ENCODE assay signal across 21 mouse cellular contexts in genomic region chr13:41349770-41350169, GRCm38 (mm10).
"Had no signal": no experiment of that assay in that cellular context is flagged by ENCODE, and none has a peak within 500 bp of the region (broad histone marks: within the 10 kb centered on the region; RNA-seq: fewer than 3 reads in every experiment).

No protein-coding gene starts in this region.

- H3K27ac ChIP-seq: limb, embryonic 13.5 days; liver, embryonic 12.5 days; liver, embryonic 15.5 days; macrophage; midbrain, embryonic 12.5 days; midbrain, embryonic 15.5 days; neural tube, embryonic 12.5 days; neural tube, embryonic 15.5 days; stomach, postnatal 0 days had no signal

- H3K4me3 ChIP-seq: limb, embryonic 13.5 days; liver, embryonic 12.5 days; liver, embryonic 15.5 days; midbrain, embryonic 12.5 days; midbrain, embryonic 15.5 days; neural tube, embryonic 12.5 days; neural tube, embryonic 15.5 days had no signal

- H3K4me1 ChIP-seq: liver, embryonic 15.5 days had no signal

- DNase-seq: kidney, postnatal 14 days; kidney, postnatal 4 days; left cerebral cortex, postnatal 4 days; liver; lung, adult 18-20 months; right cerebral cortex, adult 18-20 months; right cerebral cortex, postnatal 14 days; right cerebral cortex, postnatal 4 days; thymus, adult 2 months; thymus, postnatal 14 days; thymus, postnatal 4 days had no signal

- ATAC-seq: liver, embryonic 12.5 days; lung, postnatal 0 days; midbrain, embryonic 15.5 days had no signal

- H3K27me3 ChIP-seq: limb, embryonic 13.5 days; liver, embryonic 12.5 days; liver, embryonic 15.5 days; midbrain, embryonic 12.5 days; midbrain, embryonic 15.5 days; neural tube, embryonic 12.5 days; neural tube, embryonic 15.5 days had no signal

- H3K4me2 ChIP-seq: limb, embryonic 13.5 days; liver, embryonic 12.5 days; liver, embryonic 15.5 days; midbrain, embryonic 12.5 days; midbrain, embryonic 15.5 days; neural tube, embryonic 12.5 days; neural tube, embryonic 15.5 days had no signal

- H3K9ac ChIP-seq: limb, embryonic 13.5 days; liver, embryonic 12.5 days; liver, embryonic 15.5 days; midbrain, embryonic 12.5 days; midbrain, embryonic 15.5 days; neural tube, embryonic 12.5 days; neural tube, embryonic 15.5 days had no signal

- H3K9me3 ChIP-seq: limb, embryonic 13.5 days; liver, embryonic 12.5 days; liver, embryonic 15.5 days; midbrain, embryonic 12.5 days; midbrain, embryonic 15.5 days; neural tube, embryonic 12.5 days; neural tube, embryonic 15.5 days had no signal

- H3K36me3 ChIP-seq: limb, embryonic 13.5 days; liver, embryonic 12.5 days; liver, embryonic 15.5 days; midbrain, embryonic 12.5 days; midbrain, embryonic 15.5 days; neural tube, embryonic 12.5 days; neural tube, embryonic 15.5 days had no signal
